Mouse (Mus musculus): ENCODE data around the gene Mfap3.
"Not testable (repeated sequence)": the region's sequence is repeated elsewhere in the genome, so short reads cannot be mapped to it uniquely, and the experiment has no call there.

The Mfap3 gene

GRCm38 (mm10) chr11:57531300-57531950 lies 13.0 kb downstream of the Mfap3 start:
- DNase-seq: no peak

- DNase-seq: no peak
Observed at GRCm38 (mm10) chr11:57532306-57532705, 13.8 kb downstream of the Mfap3 start.

- no peak for DNase-seq
Observed at GRCm38 (mm10) chr11:57535912-57536311, 17.4 kb downstream of the Mfap3 start.

- no peak for DNase-seq
Observed at GRCm38 (mm10) chr11:57539841-57540418, 21.5 kb downstream of the Mfap3 start.

GRCm38 (mm10) chr11:57540681-57541080 lies 22.2 kb downstream of the Mfap3 start:
- no peak for DNase-seq

- DNase-seq: peak; percentile 77
Observed at GRCm38 (mm10) chr11:57548618-57549550, 30.4 kb downstream of the Mfap3 start.

- no peak for DNase-seq
Observed at GRCm38 (mm10) chr11:57550230-57550629, 31.8 kb downstream of the Mfap3 start.

GRCm38 (mm10) chr11:57551016-57551415 lies 32.6 kb downstream of the Mfap3 start:
- DNase-seq: no peak

GRCm38 (mm10) chr11:57553015-57553780 lies 34.7 kb downstream of the Mfap3 start:
- no peak for DNase-seq

GRCm38 (mm10) chr11:57557936-57558335 lies 39.5 kb downstream of the Mfap3 start:
- not testable (repeated sequence) for DNase-seq

- DNase-seq: no peak
Observed at GRCm38 (mm10) chr11:57564564-57564963, 46.1 kb downstream of the Mfap3 start.

- DNase-seq: no peak
Observed at GRCm38 (mm10) chr11:57566091-57567035, 47.9 kb downstream of the Mfap3 start.

GRCm38 (mm10) chr11:57568950-57569490 lies 50.6 kb downstream of the Mfap3 start:
- no peak for DNase-seq

- DNase-seq: no peak
Observed at GRCm38 (mm10) chr11:57571035-57571434, 52.6 kb downstream of the Mfap3 start.

GRCm38 (mm10) chr11:57573686-57574274 lies 55.3 kb downstream of the Mfap3 start:
- no peak for DNase-seq

GRCm38 (mm10) chr11:57576871-57577515 lies 58.5 kb downstream of the Mfap3 start:
- no peak for DNase-seq

GRCm38 (mm10) chr11:57582818-57583635 lies 64.6 kb downstream of the Mfap3 start:
- DNase-seq: no peak
